Mouse (Mus musculus) neural tube, embryonic 15.5 days (tissue): ENCODE measurements around the gene Slc25a26. TPM values are rescaled to one million over a fixed set of nuclear protein-coding genes. Genes with fewer than 3 reads are reported as not detected.

Source experiments
- ATAC-seq: fragments of 200-750 bp; cut with Nextera tagmentation; 2 replicates; pipeline ENCODE4 v1.8.0; 2017; ENCODE audit warnings: mild to moderate bottlenecking, moderate TSS enrichment, moderate library complexity; ENCODE audit not compliant: low FRiP score
- H3K27ac ChIP-seq: fragments of 300-500 bp; sonication (generic); replicated peaks from 2 replicates; pipeline ENCODE4 v1.5.1; 2015; ENCODE audit warnings: mild to moderate bottlenecking, inconsistent platforms
- H3K27me3 ChIP-seq: fragments of 300-500 bp; sonication (generic); replicated peaks from 2 replicates; pipeline ENCODE4 v1.6.1; 2015; ENCODE audit warnings: inconsistent platforms
- H3K36me3 ChIP-seq: fragments of 300-500 bp; sonication (generic); 2 replicates; pipeline ENCODE4 v1.6.1; 2015; ENCODE audit warnings: inconsistent platforms
- H3K4me1 ChIP-seq: fragments of 300-500 bp; sonication (generic); 2 replicates; pipeline ENCODE4 v1.6.1; 2015; ENCODE audit warnings: inconsistent platforms
- H3K4me2 ChIP-seq: fragments of 300-500 bp; sonication (generic); 2 replicates; pipeline ENCODE4 v1.6.1; 2015; ENCODE audit warnings: inconsistent platforms, mild to moderate bottlenecking, moderate library complexity
- H3K4me3 ChIP-seq: fragments of 300-500 bp; sonication (generic); replicated peaks from 2 replicates; pipeline ENCODE4 v1.5.1; 2015; ENCODE audit warnings: mild to moderate bottlenecking, inconsistent platforms
- H3K9ac ChIP-seq: fragments of 300-500 bp; sonication (generic); replicated peaks from 2 replicates; pipeline ENCODE4 v1.6.1; 2015; ENCODE audit warnings: mild to moderate bottlenecking, inconsistent platforms
- H3K9me3 ChIP-seq: fragments of 300-500 bp; sonication (generic); replicated peaks from 2 replicates; pipeline ENCODE4 v1.6.1; 2016; ENCODE audit warnings: inconsistent platforms
- WGBS: fragments of 180-500 bp; shearing (Covaris S2); methylation state at CpG from one replicate; pipeline ENCODE4 v1.1.7; 2015; ENCODE audit warnings: mixed read lengths; 5-methylcytosine and 5-hydroxymethylcytosine counted together
- polyA plus RNA-seq: library from polyadenylated mRNA; unstranded; fragments of >200 nt; fragmentation: Nextera tagmentation; extraction: Ambion mirVana; gene quantifications from 2 replicates; pipeline ENCODE4 v1.2.1, GENCODE M21; 2015

The Slc25a26 gene
- polyA plus RNA-seq, 1 experiment from 2014 or later = 9.4 TPM

GRCm38 (mm10) chr6:94532086-94532485 is 32.0 kb downstream of the Slc25a26 start:
- 87% methylated on average over 4 of the region's 4 CpGs for WGBS
- Histone ChIP-seq H3K4me3 (no peak overlapping the region), H3K4me1 (no peaks in the 10 kb centered on the region), H3K9ac (no peak overlapping the region), H3K36me3 (no peaks in the 10 kb centered on the region), H3K27ac (no peak overlapping the region), H3K27me3 (no peaks in the 10 kb centered on the region), H3K4me2 (no peak overlapping the region), H3K9me3 (no peaks in the 10 kb centered on the region)
- ATAC-seq = no peak

DNA sequence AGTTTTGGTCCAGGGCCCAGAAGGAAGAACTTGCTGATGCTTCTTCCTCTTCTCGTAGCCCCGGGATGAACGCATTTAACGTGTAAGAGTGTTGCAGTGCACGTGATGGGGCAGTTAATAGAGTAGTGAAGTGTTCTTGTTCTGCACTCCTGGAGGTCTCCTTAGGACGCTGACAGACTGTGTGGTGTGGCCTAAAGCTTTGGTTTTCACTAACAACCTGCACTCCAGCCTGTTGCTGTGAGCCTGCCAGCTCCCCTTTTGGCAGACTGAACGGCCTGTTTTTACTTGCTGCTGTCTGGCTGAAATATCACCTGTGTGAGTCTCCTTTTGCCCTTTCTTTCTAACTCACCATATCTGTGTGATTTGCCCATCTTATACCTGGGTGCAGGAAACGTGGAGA is 36.3 kb downstream of the Slc25a26 start:
- no peaks in the 10 kb centered on the region for H3K36me3 ChIP-seq
- WGBS = 69% methylated on average over 8 of the region's 8 CpGs
- no peak overlapping the region for H3K9ac ChIP-seq
- no peak overlapping the region for H3K4me3 ChIP-seq
- H3K4me1 ChIP-seq = no peaks in the 10 kb centered on the region
- H3K9me3 ChIP-seq = no peaks in the 10 kb centered on the region
- H3K27ac ChIP-seq = no peak overlapping the region
- H3K4me2 ChIP-seq = no peak overlapping the region
- no peak for ATAC-seq
- no peaks in the 10 kb centered on the region for H3K27me3 ChIP-seq

- H3K27me3 ChIP-seq = no peaks in the 10 kb centered on the region
- no peaks in the 10 kb centered on the region for H3K9me3 ChIP-seq
- H3K4me1 ChIP-seq = no peaks in the 10 kb centered on the region
- WGBS = 92% methylated on average over 1 of the region's 1 CpGs
- no peaks in the 10 kb centered on the region for H3K36me3 ChIP-seq
- no peak overlapping the region for H3K4me2 ChIP-seq
- no peak overlapping the region for H3K4me3 ChIP-seq
- no peak overlapping the region for H3K27ac ChIP-seq
- H3K9ac ChIP-seq = no peak overlapping the region
- no peak for ATAC-seq
Measured at GRCm38 (mm10) chr6:94537652-94538051, 37.5 kb downstream of the Slc25a26 start.

GRCm38 (mm10) chr6:94540090-94540489 is 40.0 kb downstream of the Slc25a26 start:
- Histone ChIP-seq H3K36me3 (no peaks in the 10 kb centered on the region), H3K9ac (no peak overlapping the region), H3K4me2 (no peak overlapping the region), H3K4me3 (no peak overlapping the region), H3K27ac (no peak overlapping the region), H3K4me1 (no peaks in the 10 kb centered on the region), H3K27me3 (no peaks in the 10 kb centered on the region), H3K9me3 (no peaks in the 10 kb centered on the region)
- WGBS = 75% methylated on average over 3 of the region's 3 CpGs
- no peak for ATAC-seq

DNA sequence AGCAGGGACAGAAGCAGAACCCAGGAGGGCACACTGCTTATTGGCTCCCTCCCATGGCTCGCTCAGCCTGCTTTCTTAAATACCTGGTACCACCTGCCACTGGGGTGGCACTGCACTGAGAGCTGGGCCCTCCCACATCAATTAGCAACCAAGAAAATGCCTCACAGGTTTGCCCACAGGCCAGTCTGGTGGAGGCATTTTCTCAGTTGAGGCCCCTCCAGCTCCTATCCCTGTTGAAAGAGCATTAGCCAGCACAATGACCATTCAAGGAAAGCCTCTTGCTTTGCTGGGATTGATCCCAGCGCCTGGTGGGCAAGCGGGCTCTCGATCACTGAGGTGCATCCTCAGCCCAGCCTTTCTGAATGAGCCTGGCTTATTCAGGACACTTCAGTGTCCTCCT is 40.5 kb downstream of the Slc25a26 start:
- 44% methylated on average over 4 of the region's 4 CpGs for WGBS
- H3K9ac ChIP-seq = no peak overlapping the region
- no peaks in the 10 kb centered on the region for H3K4me1 ChIP-seq
- H3K36me3 ChIP-seq = no peaks in the 10 kb centered on the region
- no peak overlapping the region for H3K4me2 ChIP-seq
- H3K4me3 ChIP-seq = no peak overlapping the region
- no peak overlapping the region for H3K27ac ChIP-seq
- no peaks in the 10 kb centered on the region for H3K9me3 ChIP-seq
- ATAC-seq = no peak
- no peaks in the 10 kb centered on the region for H3K27me3 ChIP-seq

DNA sequence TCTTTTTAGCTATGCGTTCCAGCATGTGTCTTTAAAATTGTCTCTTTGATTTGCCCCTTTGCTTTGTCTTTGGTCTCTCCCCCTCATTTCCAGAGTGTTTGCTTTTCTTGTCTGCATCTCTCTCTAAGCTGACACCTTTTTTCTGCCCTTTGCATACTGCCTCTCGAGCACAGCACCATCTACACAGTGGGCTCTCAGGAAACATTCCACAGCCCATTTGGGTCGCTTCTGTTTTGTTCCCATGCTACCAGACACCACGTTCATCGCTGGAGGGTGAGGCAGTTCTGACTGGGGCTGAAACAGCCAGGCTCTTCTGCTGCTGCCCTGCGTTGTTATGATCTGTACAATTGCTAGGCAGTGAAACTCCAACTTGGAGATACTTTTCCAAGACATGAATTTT is 41.0 kb downstream of the Slc25a26 start:
- no peaks in the 10 kb centered on the region for H3K36me3 ChIP-seq
- no peak overlapping the region for H3K27ac ChIP-seq
- H3K4me2 ChIP-seq = no peak overlapping the region
- H3K4me1 ChIP-seq = no peaks in the 10 kb centered on the region
- no peaks in the 10 kb centered on the region for H3K27me3 ChIP-seq
- no peak overlapping the region for H3K9ac ChIP-seq
- no peak for ATAC-seq
- no peak overlapping the region for H3K4me3 ChIP-seq
- no peaks in the 10 kb centered on the region for H3K9me3 ChIP-seq
- 42% methylated on average over 6 of the region's 6 CpGs for WGBS

- H3K27me3 ChIP-seq = no peaks in the 10 kb centered on the region
- H3K36me3 ChIP-seq = no peaks in the 10 kb centered on the region
- 80% methylated on average over 7 of the region's 7 CpGs for WGBS
- H3K9me3 ChIP-seq = no peaks in the 10 kb centered on the region
- no peak for ATAC-seq
- no peak overlapping the region for H3K9ac ChIP-seq
- no peak overlapping the region for H3K4me3 ChIP-seq
- H3K4me2 ChIP-seq = no peak overlapping the region
- H3K27ac ChIP-seq = no peak overlapping the region
- H3K4me1 ChIP-seq = no peaks in the 10 kb centered on the region
Measured at GRCm38 (mm10) chr6:94541854-94542253, 41.7 kb downstream of the Slc25a26 start.

DNA sequence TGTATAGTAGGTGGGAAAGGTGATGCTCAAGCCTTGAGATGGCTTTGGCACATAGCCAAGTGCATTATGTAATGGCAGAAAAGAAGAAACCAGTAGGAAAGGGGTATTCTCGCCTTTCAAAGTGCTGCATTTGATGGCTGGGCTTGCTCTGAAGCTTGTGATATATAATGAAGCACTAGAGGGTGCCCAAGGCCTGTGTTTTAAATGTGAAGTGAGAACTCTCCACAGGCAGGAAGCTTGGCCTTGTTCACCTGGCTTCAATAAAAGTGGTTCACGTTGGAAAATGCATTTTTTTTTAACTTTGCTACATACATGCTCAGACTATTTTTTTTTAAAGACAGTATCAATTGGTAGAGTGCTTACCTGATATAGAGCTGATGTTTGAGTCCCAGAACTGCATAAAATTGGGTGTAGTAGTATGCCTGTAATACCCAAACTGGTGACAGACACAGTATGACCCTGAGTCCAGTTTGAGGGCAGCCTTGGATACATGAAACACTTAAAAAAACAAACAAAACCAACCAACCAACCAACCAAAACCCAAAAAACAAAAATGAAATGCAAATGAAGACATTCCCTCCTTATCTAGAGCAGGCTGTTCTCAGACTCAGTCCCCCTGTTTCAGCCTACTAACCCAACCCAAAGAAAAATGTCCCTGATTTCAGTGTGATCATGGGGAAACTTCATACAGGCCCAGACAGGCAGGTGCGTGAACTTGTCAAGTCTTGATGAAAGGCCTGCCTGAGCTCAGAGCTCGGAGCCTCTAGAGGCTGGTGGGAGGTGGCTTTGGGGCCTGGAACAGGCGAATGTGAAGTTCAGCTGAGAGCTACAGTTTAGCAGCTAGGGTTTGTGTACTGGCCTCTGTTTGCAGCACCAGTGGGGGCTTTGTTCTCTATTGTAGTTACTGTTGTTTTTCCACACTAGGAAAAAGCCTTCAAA is 44.0 kb downstream of the Slc25a26 start:
- Histone ChIP-seq H3K4me3 (no peak overlapping the region), H3K4me2 (no peak overlapping the region), H3K9ac (no peak overlapping the region), H3K27ac (no peak overlapping the region), H3K4me1 (no peaks in the 10 kb centered on the region), H3K36me3 (no peaks in the 10 kb centered on the region), H3K27me3 (no peaks in the 10 kb centered on the region), H3K9me3 (no peaks in the 10 kb centered on the region)
- WGBS = 48% methylated on average over 5 of the region's 5 CpGs
- ATAC-seq = no peak

- no peak for ATAC-seq
- no peaks in the 10 kb centered on the region for H3K27me3 ChIP-seq
- no peak overlapping the region for H3K9ac ChIP-seq
- WGBS = 43% methylated on average over 4 of the region's 4 CpGs
- H3K27ac ChIP-seq = no peak overlapping the region
- H3K4me1 ChIP-seq = no peaks in the 10 kb centered on the region
- no peaks in the 10 kb centered on the region for H3K9me3 ChIP-seq
- no peak overlapping the region for H3K4me2 ChIP-seq
- H3K36me3 ChIP-seq = no peaks in the 10 kb centered on the region
- H3K4me3 ChIP-seq = no peak overlapping the region
Measured at GRCm38 (mm10) chr6:94547239-94547638, 47.1 kb downstream of the Slc25a26 start.

DNA sequence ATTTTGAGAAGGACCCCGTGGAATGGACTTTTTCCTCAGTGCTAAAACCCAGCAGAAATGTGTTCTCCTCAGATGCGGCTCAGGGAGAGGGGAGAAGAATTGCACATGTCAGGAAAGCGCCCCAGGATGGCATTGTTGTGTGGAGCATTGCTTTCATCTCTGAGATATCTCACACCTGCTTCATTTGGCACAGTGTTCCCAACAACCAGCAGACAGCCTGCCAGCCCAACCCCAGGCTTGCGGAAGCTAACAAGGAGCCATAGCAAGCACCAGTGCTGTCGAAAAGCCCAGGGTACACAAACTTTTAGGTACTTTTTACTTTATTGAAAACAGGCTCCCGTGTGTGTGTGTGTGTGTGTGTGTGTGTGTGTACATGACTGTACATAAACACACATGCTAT is 50.2 kb downstream of the Slc25a26 start:
- 69% methylated on average over 6 of the region's 6 CpGs for WGBS

DNA sequence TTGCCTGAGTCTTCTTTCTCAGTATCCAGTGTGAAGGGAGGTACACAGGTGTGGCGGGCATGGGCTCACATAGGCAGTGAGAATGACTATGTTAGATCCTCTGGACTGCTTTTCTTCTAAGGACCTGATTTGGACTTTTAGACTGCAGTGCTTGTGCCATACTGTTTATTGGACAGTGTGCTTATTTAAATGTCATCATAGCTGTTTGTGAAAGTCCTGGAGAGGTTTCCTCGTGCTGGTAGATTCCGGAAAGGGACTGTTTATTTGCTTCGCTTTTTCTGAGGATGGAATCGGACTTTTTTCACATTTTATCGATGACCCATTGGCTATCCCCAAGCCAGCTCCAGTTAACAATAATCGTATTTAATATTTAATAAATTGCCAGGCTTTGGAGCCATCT is 50.7 kb downstream of the Slc25a26 start:
- Histone ChIP-seq H3K4me3 (no peak overlapping the region), H3K36me3 (no peaks in the 10 kb centered on the region), H3K9me3 (no peaks in the 10 kb centered on the region), H3K27ac (no peak overlapping the region), H3K9ac (no peak overlapping the region), H3K4me1 (no peaks in the 10 kb centered on the region), H3K4me2 (no peak overlapping the region), H3K27me3 (no peaks in the 10 kb centered on the region)
- 86% methylated on average over 7 of the region's 7 CpGs for WGBS
- no peak for ATAC-seq

More for the DNA sequence above, 50.2 kb downstream of the Slc25a26 start:
- ATAC-seq = no peak
- Histone ChIP-seq H3K4me2 (no peak overlapping the region), H3K4me3 (no peak overlapping the region), H3K27me3 (no peaks in the 10 kb centered on the region), H3K36me3 (no peaks in the 10 kb centered on the region), H3K9me3 (no peaks in the 10 kb centered on the region), H3K27ac (no peak overlapping the region), H3K9ac (no peak overlapping the region), H3K4me1 (no peaks in the 10 kb centered on the region)

GRCm38 (mm10) chr6:94553085-94553484 is 53.0 kb downstream of the Slc25a26 start:
- no peak overlapping the region for H3K9ac ChIP-seq
- no peaks in the 10 kb centered on the region for H3K4me1 ChIP-seq
- H3K27me3 ChIP-seq = no peaks in the 10 kb centered on the region
- no peak overlapping the region for H3K27ac ChIP-seq
- no peak overlapping the region for H3K4me3 ChIP-seq
- no peak for ATAC-seq
- 84% methylated on average over 5 of the region's 5 CpGs for WGBS
- H3K4me2 ChIP-seq = no peak overlapping the region
- no peaks in the 10 kb centered on the region for H3K36me3 ChIP-seq
- no peaks in the 10 kb centered on the region for H3K9me3 ChIP-seq
